Mouse (Mus musculus): ENCODE results near the gene Mvb12a. TPM values are rescaled to one million over a fixed set of nuclear protein-coding genes. Genes with fewer than 3 reads are reported as not detected.
A peak's percentile ranks its signal among the peaks of the same experiment; 100 is the strongest.

Gene Mvb12a
- total and polyA plus RNA-seq, 3 experiments, result 80.5 to 157 (median 128) TPM

- TF ChIP-seq UBTF (IDR thresholded peaks at IDR 0.05; ENCODE audit: low read depth, low read length) (peak; percentile 75; the same call in 1 of the 2 replicates), ELF1 (IDR thresholded peaks at IDR 0.05; ENCODE audit: low read depth, low read length) (peak; percentile 4; the same call in 1 of the 2 replicates), TCF12 (IDR thresholded peaks at IDR 0.05; ENCODE audit: low read depth, low read length) (peak; percentile 11), CHD1 (IDR thresholded peaks at IDR 0.05; ENCODE audit: low read depth, low read length) (no peak; the same call in 1 of the 2 replicates), NRF1 (IDR thresholded peaks at IDR 0.05; ENCODE audit: low read depth, low read length) (no peak), MEF2A (IDR thresholded peaks at IDR 0.05; ENCODE audit: borderline replicate concordance, low read depth, low read length) (0 out of 2 replicates have a peak, but pooled peaks have one; percentile 23), ZKSCAN1 (IDR thresholded peaks at IDR 0.05; ENCODE audit: borderline replicate concordance, low read depth, low read length) (no peak), CHD2 (IDR thresholded peaks at IDR 0.05; ENCODE audit: low read length) (no peak), CTCF (conservative IDR thresholded peaks at IDR 0.05 in 1 of 2, IDR thresholded peaks at IDR 0.05 in 1 of 2; ENCODE audit: low read depth in 2 of 2, low read length in 2 of 2) (0 out of 4 replicates have a peak, but pooled peaks of 1 of the 2 experiments have one; percentile 2), SIN3A (IDR thresholded peaks at IDR 0.05; ENCODE audit: low read length) (peak; percentile 7; the same call in 1 of the 2 replicates), MAZ (IDR thresholded peaks at IDR 0.05; ENCODE audit: low read depth, low read length) (0 out of 2 replicates have a peak, but pooled peaks have one; percentile 25)
- no peaks in the 10 kb centered on the region for H3K9me3 ChIP-seq (replicated peaks; ENCODE audit: low read length)
- H3K36me3 ChIP-seq (replicated peaks in 1 of 2; ENCODE audit: control insufficient read depth in 1 of 2, insufficient read depth in 1 of 2, low read length in 1 of 2), result peaks cover 0 to 20% of the 10 kb centered on the region in 2 experiments
- in situ Hi-C loops (cut with MboI; ENCODE audit: low pct_ligation_motif_present, low pct_unique_long_range_greater_than_20kb, low sequenced_read_pairs) (no loop called here), dilution Hi-C loops (cut with MboI; ENCODE audit: extremely low pct_ligation_motif_present, extremely low pct_unique_long_range_greater_than_20kb, low sequenced_read_pairs) (no loop called here)
- H3K4me1 ChIP-seq (ENCODE audit: control insufficient read depth in 1 of 2, insufficient read depth in 2 of 2), result peaks cover 42 to 68% of the 10 kb centered on the region in 2 experiments
- H3K4me3 ChIP-seq (replicated peaks in 1 of 3; ENCODE audit: low read depth in 2 of 3, low read length in 2 of 3, poor library complexity in 1 of 3), result peak overlapping the region; percentile 70 to 94 (median 89)
- H3K9ac ChIP-seq (ENCODE audit: insufficient read depth, low read depth), result peak overlapping the region; percentile 87
- no peaks in the 10 kb centered on the region for H3K27me3 ChIP-seq (replicated peaks)
- peak overlapping the region; percentile 92 for H3K27ac ChIP-seq (ENCODE audit: insufficient read depth, low read depth)
- no peak for DNase-seq (ENCODE audit: extremely low read depth)
- peak overlapping the region; percentile 26 for H3K4me2 ChIP-seq (ENCODE audit: insufficient read depth, low read depth, poor library complexity, severe bottlenecking)
- peaks cover 20% of the 10 kb centered on the region for H3K79me2 ChIP-seq (replicated peaks; ENCODE audit: control insufficient read depth, extremely low read depth, insufficient read depth, poor library complexity, severe bottlenecking)
Measured at GRCm38 (mm10) chr8:71592374-71593170, 49.9 kb downstream of the Mvb12a start.

- H3K4me2 ChIP-seq (ENCODE audit: insufficient read depth, low read depth, poor library complexity, severe bottlenecking), result peak overlapping the region; percentile 26
- TF ChIP-seq POLR2AphosphoS2 (IDR thresholded peaks at IDR 0.05; ENCODE audit: low read depth, low read length), result 0 out of 2 replicates have a peak, but pooled peaks have one; percentile 22
- TF ChIP-seq USF2 (conservative IDR thresholded peaks at IDR 0.05; ENCODE audit: low read depth, low read length), result no peak
- TF ChIP-seq TCF12 (IDR thresholded peaks at IDR 0.05; ENCODE audit: low read depth, low read length), result no peak
- no peak for TF ChIP-seq SMC3 (IDR thresholded peaks at IDR 0.05; ENCODE audit: low read depth, low read length)
- TF ChIP-seq GABPA (IDR thresholded peaks at IDR 0.05; ENCODE audit: insufficient replicate concordance, low read depth, low read length), result no peak
- dilution Hi-C loops (cut with MboI; ENCODE audit: extremely low pct_ligation_motif_present, extremely low pct_unique_long_range_greater_than_20kb, low sequenced_read_pairs), result no loop called here
- H3K4me3 ChIP-seq (replicated peaks in 1 of 3; ENCODE audit: low read depth in 2 of 3, low read length in 2 of 3, poor library complexity in 1 of 3), result peak overlapping the region; percentile 3 to 89 (median 70)
- H3K9ac ChIP-seq (ENCODE audit: insufficient read depth, low read depth), result peak overlapping the region; percentile 87
- peaks cover 0 to 20% of the 10 kb centered on the region in 2 experiments for H3K36me3 ChIP-seq (replicated peaks in 1 of 2; ENCODE audit: control insufficient read depth in 1 of 2, insufficient read depth in 1 of 2, low read length in 1 of 2)
- H3K27ac ChIP-seq (ENCODE audit: insufficient read depth, low read depth), result peak overlapping the region; percentile 23; the same call in 1 of the 2 replicates
- H3K4me1 ChIP-seq (ENCODE audit: control insufficient read depth in 1 of 2, insufficient read depth in 2 of 2), result peaks cover 43 to 67% of the 10 kb centered on the region in 2 experiments
- H3K79me2 ChIP-seq (replicated peaks; ENCODE audit: control insufficient read depth, extremely low read depth, insufficient read depth, poor library complexity, severe bottlenecking), result peaks cover 20% of the 10 kb centered on the region
- no peaks in the 10 kb centered on the region for H3K9me3 ChIP-seq (replicated peaks; ENCODE audit: low read length)
- in situ Hi-C loops (cut with MboI; ENCODE audit: low pct_ligation_motif_present, low pct_unique_long_range_greater_than_20kb, low sequenced_read_pairs), result no loop called here
- no peaks in the 10 kb centered on the region for H3K27me3 ChIP-seq (replicated peaks)
- DNase-seq (ENCODE audit: extremely low read depth), result no peak
Measured at GRCm38 (mm10) chr8:71593556-71594323, 51.0 kb downstream of the Mvb12a start.
